Comparison of ENCODE assay signal across 13 mouse cellular contexts in genomic region chr14:105432670-105433069, GRCm38 (mm10).
DNase-seq lines count a peak whose midpoint lies in the region; ATAC-seq and TF ChIP-seq lines count a peak whose summit lies in the region.
"Had no signal": no experiment of that assay in that cellular context is flagged by ENCODE, and none has a peak within 500 bp of the region (broad histone marks: within the 10 kb centered on the region; RNA-seq: fewer than 3 reads in every experiment).

No protein-coding gene starts in this region.

- no peak overlapping the region for H3K9ac ChIP-seq in liver, postnatal 0 days (replicated peaks)
- no peak overlapping the region for H3K9ac ChIP-seq in embryonic facial prominence, embryonic 12.5 days
- H3K9ac ChIP-seq in midbrain, embryonic 15.5 days = no peak overlapping the region
- H3K9ac ChIP-seq: liver, embryonic 14.5 days had no signal

- peak; percentile 86 for DNase-seq in heart, embryonic 10.5 days (ENCODE audit: low spot score)
- no peak for DNase-seq in heart, adult 9 months (ENCODE audit: low spot score in 2 of 2)
- DNase-seq in liver = peak; percentile 21
- no peak for DNase-seq in liver, postnatal 0 days
- DNase-seq in cerebellum, adult 2 months = no peak
- DNase-seq: cerebellum, adult 9-10 months; heart, postnatal 36 days had no signal

- H3K9me3 ChIP-seq in heart, embryonic 10.5 days = no peaks in the 10 kb centered on the region
- H3K9me3 ChIP-seq in liver, postnatal 0 days (ENCODE audit: low read length) = no peaks in the 10 kb centered on the region
- H3K9me3 ChIP-seq in embryonic facial prominence, embryonic 12.5 days = no peaks in the 10 kb centered on the region
- no peaks in the 10 kb centered on the region for H3K9me3 ChIP-seq in midbrain, embryonic 15.5 days

- 0% methylated on average over 4 of the region's 4 CpGs for WGBS in heart, embryonic 10.5 days
- WGBS in liver, postnatal 0 days (ENCODE audit: insufficient replicate concordance) = 28% methylated on average over 4 of the region's 4 CpGs
- WGBS in embryonic facial prominence, embryonic 12.5 days = 3% methylated on average over 4 of the region's 4 CpGs
- under 1% methylated on average over 4 of the region's 4 CpGs for WGBS in midbrain, embryonic 15.5 days
- 26% methylated on average over 4 of the region's 4 CpGs for WGBS in cerebellum, adult 2 months

- H3K4me1 ChIP-seq in heart, embryonic 10.5 days = peaks cover 16% of the 10 kb centered on the region
- H3K4me1 ChIP-seq in liver, postnatal 0 days (ENCODE audit: insufficient read depth) = no peaks in the 10 kb centered on the region
- peaks cover 8% of the 10 kb centered on the region for H3K4me1 ChIP-seq in embryonic facial prominence, embryonic 12.5 days
- H3K4me1 ChIP-seq in midbrain, embryonic 15.5 days = 0 out of 2 replicates have a peak, but pooled peaks cover 4% of the 10 kb centered on the region
- no peaks in the 10 kb centered on the region for H3K4me1 ChIP-seq in cerebellum, adult 2 months (ENCODE audit: control insufficient read depth, insufficient read depth, low read length)

- no peak for TF ChIP-seq CTCF in liver, postnatal 0 days (IDR thresholded peaks at IDR 0.05; ENCODE audit: low read depth)
- no peak for TF ChIP-seq CTCF in cerebellum, adult 2 months (IDR thresholded peaks at IDR 0.05; ENCODE audit: borderline replicate concordance, insufficient read depth, low read depth, low read length)

- peak overlapping the region; percentile 69; the same call in 1 of the 2 replicates for H3K27ac ChIP-seq in heart, embryonic 10.5 days
- H3K27ac ChIP-seq in liver, postnatal 0 days (ENCODE audit: low read depth) = no peak overlapping the region
- H3K27ac ChIP-seq in embryonic facial prominence, embryonic 12.5 days = no peak overlapping the region
- H3K27ac ChIP-seq in midbrain, embryonic 15.5 days = no peak overlapping the region
- no peak overlapping the region for H3K27ac ChIP-seq in cerebellum, adult 2 months (ENCODE audit: insufficient read depth, low read length)
- H3K27ac ChIP-seq: kidney, postnatal 0 days; liver, embryonic 14.5 days; macrophage had no signal

- no peaks in the 10 kb centered on the region for H3K27me3 ChIP-seq in heart, embryonic 10.5 days (ENCODE audit: insufficient read depth, poor library complexity, severe bottlenecking)
- no peaks in the 10 kb centered on the region for H3K27me3 ChIP-seq in liver, postnatal 0 days (ENCODE audit: insufficient read depth, low read length)
- H3K27me3 ChIP-seq in embryonic facial prominence, embryonic 12.5 days = no peaks in the 10 kb centered on the region
- no peaks in the 10 kb centered on the region for H3K27me3 ChIP-seq in midbrain, embryonic 15.5 days (replicated peaks)
- no peaks in the 10 kb centered on the region for H3K27me3 ChIP-seq in cerebellum, adult 2 months (ENCODE audit: control insufficient read depth, insufficient read depth, low read length)

- no peak for TF ChIP-seq EP300 in liver, postnatal 0 days (IDR thresholded peaks at IDR 0.05; ENCODE audit: low read depth)

- ATAC-seq in liver, postnatal 0 days = no peak
- 0 out of 2 replicates have a peak, but pooled peaks have one; percentile 28 for ATAC-seq in embryonic facial prominence, embryonic 12.5 days (ENCODE audit: insufficient number of reproducible peaks, insufficient read depth, low FRiP score, low TSS enrichment)
- peak; percentile 45; the same call in 1 of the 2 replicates for ATAC-seq in midbrain, embryonic 15.5 days (replicated peaks)
- ATAC-seq in megakaryocyte progenitor cell, adult 5-6 weeks (replicated peaks; ENCODE audit: poor library complexity) = no peak

- peak overlapping the region; percentile 19; the same call in 1 of the 2 replicates for H3K4me3 ChIP-seq in heart, embryonic 10.5 days
- no peak overlapping the region for H3K4me3 ChIP-seq in liver, postnatal 0 days (ENCODE audit: low read depth, low read length)
- H3K4me3 ChIP-seq in embryonic facial prominence, embryonic 12.5 days = no peak overlapping the region
- no peak overlapping the region for H3K4me3 ChIP-seq in midbrain, embryonic 15.5 days
- no peak overlapping the region for H3K4me3 ChIP-seq in cerebellum, adult 2 months (replicated peaks; ENCODE audit: insufficient read depth, low read depth, low read length)

- no peak overlapping the region for H3K4me2 ChIP-seq in liver, postnatal 0 days (ENCODE audit: low read depth, low read length)
- H3K4me2 ChIP-seq in embryonic facial prominence, embryonic 12.5 days (replicated peaks) = no peak overlapping the region
- no peak overlapping the region for H3K4me2 ChIP-seq in midbrain, embryonic 15.5 days

- TF ChIP-seq POLR2A in cerebellum, adult 2 months (IDR thresholded peaks at IDR 0.05; ENCODE audit: borderline replicate concordance, insufficient read depth, low read length) = no peak

- H3K36me3 ChIP-seq in heart, embryonic 10.5 days = no peaks in the 10 kb centered on the region
- no peaks in the 10 kb centered on the region for H3K36me3 ChIP-seq in liver, postnatal 0 days (replicated peaks; ENCODE audit: insufficient read depth, low read length)
- H3K36me3 ChIP-seq in embryonic facial prominence, embryonic 12.5 days = no peaks in the 10 kb centered on the region
- H3K36me3 ChIP-seq in midbrain, embryonic 15.5 days (replicated peaks) = no peaks in the 10 kb centered on the region

Comparison
In these comparisons a context has a peak if more than half of its experiments do, and no peak if none do; other contexts are left out.
1. DNase-seq: peak in heart, embryonic 10.5 days (single experiment) and liver (single experiment); none in heart, adult 9 months (0 of 2), liver, postnatal 0 days (single experiment) and cerebellum, adult 2 months (0 of 2).
2. ATAC-seq: peak in embryonic facial prominence, embryonic 12.5 days (single experiment) and midbrain, embryonic 15.5 days (single experiment); none in liver, postnatal 0 days (single experiment) and megakaryocyte progenitor cell, adult 5-6 weeks (single experiment).